ENCODE assay signal across 9 mouse cellular contexts in genomic region chr7:122575506-122575905, GRCm38 (mm10).
DNase-seq lines count a peak whose midpoint lies in the region.
"Had no signal": no experiment of that assay in that cellular context is flagged by ENCODE, and none has a peak within 500 bp of the region (broad histone marks: within the 10 kb centered on the region; RNA-seq: fewer than 3 reads in every experiment).

No protein-coding gene starts in this region.

- DNase-seq in kidney, postnatal 4 days, result peak; percentile 56 to 65
- no peak for DNase-seq in kidney, adult 18-20 months
- peak; percentile 70 for DNase-seq in Muller cell, postnatal 12 days (ENCODE audit: inconsistent ontology term)
- peak; percentile 79 for DNase-seq in brain, adult 2 months (ENCODE audit: low read depth, low spot score)
- peak; percentile 2 for DNase-seq in lung, postnatal 36 days
- no peak for DNase-seq in natural killer cell, adult 2 months (ENCODE audit: low spot score in 2 of 2)
- DNase-seq in adrenal gland, adult 2 months, result no peak
- DNase-seq in urinary bladder, postnatal 14 days (ENCODE audit: low spot score), result no peak
- DNase-seq: cerebellum, adult 11 months had no signal

Comparison
In these comparisons a context has a peak if more than half of its experiments do, and no peak if none do; other contexts are left out.
1. DNase-seq: peak in kidney, postnatal 4 days (2 of 2), Muller cell, postnatal 12 days (single experiment), brain, adult 2 months (single experiment) and lung, postnatal 36 days (single experiment); none in kidney, adult 18-20 months (single experiment), natural killer cell, adult 2 months (0 of 2), adrenal gland, adult 2 months (single experiment) and urinary bladder, postnatal 14 days (single experiment).